Mouse (Mus musculus) hindbrain, embryonic 11.5 days (tissue): ENCODE data around the gene Cuedc1. TPM values are rescaled to one million over a fixed set of nuclear protein-coding genes. Genes with fewer than 3 reads are reported as not detected.

Experiments used
- ATAC-seq: fragments of 200-750 bp; cut with Nextera tagmentation; 2 replicates; pipeline ENCODE4 v1.8.0; 2017; ENCODE audit warnings: mild to moderate bottlenecking, moderate TSS enrichment, moderate library complexity; ENCODE audit not compliant: low FRiP score
- DNase-seq: peaks from one replicate; pipeline ENCODE4 v3.0.0-alpha.2; 2015; ENCODE audit warnings: low spot score
- H3K27ac ChIP-seq: fragments of 300-500 bp; sonication (generic); 2 replicates; pipeline ENCODE4 v1.5.1; 2014; ENCODE audit warnings: mild to moderate bottlenecking, low read depth, low read length
- H3K27me3 ChIP-seq: fragments of 300-500 bp; sonication (generic); 2 replicates; pipeline ENCODE4 v1.6.1; 2014; ENCODE audit warnings: mild to moderate bottlenecking, low read length, moderate library complexity, mixed read lengths; ENCODE audit not compliant: control insufficient read depth, insufficient read depth
- H3K36me3 ChIP-seq: fragments of 300-500 bp; sonication (generic); 2 replicates; pipeline ENCODE4 v1.6.1; 2014; ENCODE audit warnings: mild to moderate bottlenecking, low read length, moderate library complexity, mixed read lengths; ENCODE audit not compliant: control insufficient read depth, insufficient read depth
- H3K4me1 ChIP-seq: fragments of 300-500 bp; sonication (generic); replicated peaks from 2 replicates; pipeline ENCODE4 v1.6.1; 2014; ENCODE audit warnings: low read length, mixed read lengths; ENCODE audit not compliant: control insufficient read depth, insufficient read depth
- H3K4me2 ChIP-seq: fragments of 300-500 bp; sonication (generic); replicated peaks from 2 replicates; pipeline ENCODE4 v1.6.1; 2014; ENCODE audit warnings: mild to moderate bottlenecking, low read depth, low read length
- H3K4me3 ChIP-seq: fragments of 300-500 bp; sonication (generic); 2 replicates; pipeline ENCODE4 v1.5.1; 2014; ENCODE audit warnings: low read depth, low read length
- H3K9ac ChIP-seq: fragments of 300-500 bp; sonication (generic); 2 replicates; pipeline ENCODE4 v1.6.1; 2014; ENCODE audit warnings: low read depth, low read length
- H3K9me3 ChIP-seq: fragments of 300-500 bp; sonication (generic); 2 replicates; pipeline ENCODE4 v1.6.1; 2016; ENCODE audit warnings: low read length; ENCODE audit not compliant: control insufficient read depth
- WGBS: fragments of 180-500 bp; shearing (Covaris S2); extraction: QIAGEN DNeasy Blood & Tissue Kit; methylation state at CpG from one replicate; pipeline ENCODE4 v1.1.7; 2014; 5-methylcytosine and 5-hydroxymethylcytosine counted together
- polyA plus RNA-seq: library from polyadenylated mRNA; unstranded; fragments of >200 nt; fragmentation: Nextera tagmentation; extraction: Ambion mirVana; gene quantifications from 2 replicates; pipeline ENCODE4 v1.2.1, GENCODE M21; 2014

Gene Cuedc1
- polyA plus RNA-seq, 1 experiment from 2014 or later = 17.6 TPM

GRCm38 (mm10) chr11:88155451-88155850, 57.6 kb downstream of the Cuedc1 start:
- Histone ChIP-seq H3K4me2 (no peak overlapping the region), H3K9me3 (no peaks in the 10 kb centered on the region), H3K4me3 (no peak overlapping the region), H3K36me3 (no peaks in the 10 kb centered on the region), H3K27me3 (no peaks in the 10 kb centered on the region), H3K9ac (no peak overlapping the region), H3K27ac (no peak overlapping the region), H3K4me1 (peaks cover 12% of the 10 kb centered on the region)
- DNase-seq = no peak
- no peak for ATAC-seq
- 66% methylated on average over 3 of the region's 3 CpGs for WGBS

GRCm38 (mm10) chr11:88155998-88156397, 58.1 kb downstream of the Cuedc1 start:
- H3K9me3 ChIP-seq = no peaks in the 10 kb centered on the region
- H3K27ac ChIP-seq = no peak overlapping the region
- no peak overlapping the region for H3K4me2 ChIP-seq
- ATAC-seq (no peak), DNase-seq (no peak)
- H3K4me1 ChIP-seq = peaks cover 17% of the 10 kb centered on the region
- H3K27me3 ChIP-seq = no peaks in the 10 kb centered on the region
- H3K9ac ChIP-seq = no peak overlapping the region
- no peak overlapping the region for H3K4me3 ChIP-seq
- 70% methylated on average over 8 of the region's 8 CpGs for WGBS
- no peaks in the 10 kb centered on the region for H3K36me3 ChIP-seq

GRCm38 (mm10) chr11:88156403-88156802, 58.5 kb downstream of the Cuedc1 start:
- WGBS = 36% methylated on average over 2 of the region's 2 CpGs
- H3K4me1 ChIP-seq = peaks cover 14% of the 10 kb centered on the region
- no peaks in the 10 kb centered on the region for H3K27me3 ChIP-seq
- no peak overlapping the region for H3K4me3 ChIP-seq
- DNase-seq (no peak), ATAC-seq (no peak)
- no peak overlapping the region for H3K4me2 ChIP-seq
- no peak overlapping the region for H3K27ac ChIP-seq
- no peaks in the 10 kb centered on the region for H3K36me3 ChIP-seq
- H3K9me3 ChIP-seq = no peaks in the 10 kb centered on the region
- no peak overlapping the region for H3K9ac ChIP-seq

- Histone ChIP-seq H3K9me3 (no peaks in the 10 kb centered on the region), H3K36me3 (no peaks in the 10 kb centered on the region), H3K4me2 (no peak overlapping the region), H3K27ac (no peak overlapping the region), H3K27me3 (no peaks in the 10 kb centered on the region), H3K4me1 (peaks cover 13% of the 10 kb centered on the region), H3K4me3 (no peak overlapping the region), H3K9ac (no peak overlapping the region)
- 79% methylated on average over 5 of the region's 5 CpGs for WGBS
- ATAC-seq (no peak), DNase-seq (no peak)
These were observed 61.0 kb downstream of the Cuedc1 start for GRCm38 (mm10) chr11:88158842-88159246.

GRCm38 (mm10) chr11:88159389-88159788, 61.5 kb downstream of the Cuedc1 start:
- Histone ChIP-seq H3K4me3 (no peak overlapping the region), H3K4me2 (no peak overlapping the region), H3K27ac (no peak overlapping the region), H3K27me3 (no peaks in the 10 kb centered on the region), H3K4me1 (peaks cover 13% of the 10 kb centered on the region), H3K36me3 (no peaks in the 10 kb centered on the region), H3K9me3 (no peaks in the 10 kb centered on the region), H3K9ac (no peak overlapping the region)
- no peak for DNase-seq
- 72% methylated on average over 11 of the region's 11 CpGs for WGBS
- ATAC-seq = no peak

- Histone ChIP-seq H3K9ac (no peak overlapping the region), H3K27me3 (no peaks in the 10 kb centered on the region), H3K4me2 (peak overlapping the region; percentile 66; the same call in 1 of the 2 replicates), H3K9me3 (no peaks in the 10 kb centered on the region), H3K36me3 (no peaks in the 10 kb centered on the region), H3K4me1 (peaks cover 20% of the 10 kb centered on the region), H3K4me3 (no peak overlapping the region), H3K27ac (peak overlapping the region; percentile 96)
- DNase-seq = no peak
- WGBS = 38% methylated on average over 5 of the region's 5 CpGs
- no peak for ATAC-seq
These were observed 62.5 kb downstream of the Cuedc1 start for GRCm38 (mm10) chr11:88160316-88160715.

- peak overlapping the region; percentile 66 for H3K4me2 ChIP-seq
- no peaks in the 10 kb centered on the region for H3K27me3 ChIP-seq
- peak overlapping the region; percentile 61 for H3K9ac ChIP-seq
- H3K9me3 ChIP-seq = no peaks in the 10 kb centered on the region
- DNase-seq (peak; percentile 78), ATAC-seq (peak; percentile 80)
- 0% methylated on average over 17 of the region's 33 CpGs for WGBS
- H3K36me3 ChIP-seq = no peaks in the 10 kb centered on the region
- peak overlapping the region; percentile 96 for H3K27ac ChIP-seq
- H3K4me1 ChIP-seq = peaks cover 20% of the 10 kb centered on the region
- peak overlapping the region; percentile 27 for H3K4me3 ChIP-seq
These were observed 63.3 kb downstream of the Cuedc1 start for GRCm38 (mm10) chr11:88161051-88161581.

GRCm38 (mm10) chr11:88161651-88162362, 63.9 kb downstream of the Cuedc1 start:
- H3K9me3 ChIP-seq = no peaks in the 10 kb centered on the region
- H3K4me1 ChIP-seq = peaks cover 18% of the 10 kb centered on the region
- WGBS = 0% methylated on average over 11 of the region's 15 CpGs
- peak overlapping the region; percentile 96 for H3K27ac ChIP-seq
- DNase-seq (peak; percentile 91), ATAC-seq (peak; percentile 82)
- no peaks in the 10 kb centered on the region for H3K27me3 ChIP-seq
- H3K9ac ChIP-seq = peak overlapping the region; percentile 42; the same call in 1 of the 2 replicates
- no peaks in the 10 kb centered on the region for H3K36me3 ChIP-seq
- H3K4me3 ChIP-seq = peak overlapping the region; percentile 27
- H3K4me2 ChIP-seq = peak overlapping the region; percentile 63

- 58% methylated on average over 4 of the region's 4 CpGs for WGBS
- H3K9me3 ChIP-seq = no peaks in the 10 kb centered on the region
- H3K27me3 ChIP-seq = no peaks in the 10 kb centered on the region
- H3K4me2 ChIP-seq = no peak overlapping the region; the same call in 1 of the 2 replicates
- H3K4me1 ChIP-seq = peaks cover 18% of the 10 kb centered on the region
- ATAC-seq (no peak), DNase-seq (no peak)
- H3K9ac ChIP-seq = no peak overlapping the region
- H3K4me3 ChIP-seq = no peak overlapping the region
- H3K36me3 ChIP-seq = no peaks in the 10 kb centered on the region
- H3K27ac ChIP-seq = no peak overlapping the region
These were observed 64.9 kb downstream of the Cuedc1 start for GRCm38 (mm10) chr11:88162740-88163139.
